Mouse (Mus musculus): ENCODE data around the gene Sgcd.

Sgcd gene

DNA sequence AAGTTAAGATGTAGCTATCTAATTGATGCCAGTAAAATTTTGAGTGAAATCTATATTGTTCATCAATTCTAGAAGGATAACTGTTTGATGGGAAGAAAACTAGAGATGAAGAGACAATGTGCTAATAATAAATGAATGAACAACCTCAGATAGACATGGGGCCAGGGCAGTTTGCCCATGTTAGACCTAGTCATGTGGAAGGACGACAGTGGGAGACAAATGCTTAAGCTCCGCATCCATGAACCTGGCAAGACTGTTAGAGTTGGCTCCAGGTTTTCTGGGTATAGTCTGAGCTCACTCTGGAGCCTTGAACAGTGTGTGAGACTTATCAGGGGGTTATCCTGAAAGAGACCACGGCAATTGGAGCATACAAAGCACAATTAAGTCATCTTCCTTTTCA is 860.4 kb downstream of the Sgcd start:
- no peak for DNase-seq

DNA sequence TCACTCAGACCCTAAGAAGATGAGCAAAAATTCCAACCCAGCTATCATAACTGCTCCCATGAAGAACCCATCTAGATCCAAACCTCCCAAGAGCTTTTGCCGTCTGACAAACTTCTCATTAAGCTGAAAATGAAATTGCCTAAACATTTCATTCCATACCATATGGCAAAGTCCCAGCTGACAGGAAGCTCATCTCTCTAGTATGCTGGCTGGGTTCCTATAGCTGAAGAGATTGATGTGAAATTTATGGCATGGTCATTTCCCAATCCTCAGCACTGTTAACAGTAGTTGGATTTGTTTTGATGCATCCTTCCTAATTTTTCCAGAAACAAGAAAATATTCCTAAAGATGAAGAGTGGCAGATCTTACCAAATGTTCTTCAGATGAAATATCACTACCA is 867.9 kb downstream of the Sgcd start:
- DNase-seq = no peak

DNA sequence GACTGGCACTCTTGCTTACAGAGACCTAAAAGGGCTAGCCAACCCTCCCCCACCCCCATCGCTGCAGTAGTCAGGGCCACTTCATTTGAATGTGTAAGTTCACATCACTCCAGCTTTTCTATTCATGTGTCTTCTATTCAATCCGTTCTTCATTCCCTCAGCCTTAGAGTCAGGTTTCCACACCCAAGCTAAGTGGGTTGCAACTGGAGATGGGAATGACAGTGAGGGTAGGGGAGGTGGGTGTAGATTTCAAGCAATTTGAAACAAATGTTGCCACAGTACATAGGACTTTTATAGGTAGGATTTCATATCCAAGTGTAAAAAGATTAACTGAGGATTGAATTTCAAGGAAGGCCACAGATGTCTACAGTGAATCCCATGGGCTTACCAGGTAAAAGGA is 870.9 kb downstream of the Sgcd start:
- no peak for DNase-seq

DNA sequence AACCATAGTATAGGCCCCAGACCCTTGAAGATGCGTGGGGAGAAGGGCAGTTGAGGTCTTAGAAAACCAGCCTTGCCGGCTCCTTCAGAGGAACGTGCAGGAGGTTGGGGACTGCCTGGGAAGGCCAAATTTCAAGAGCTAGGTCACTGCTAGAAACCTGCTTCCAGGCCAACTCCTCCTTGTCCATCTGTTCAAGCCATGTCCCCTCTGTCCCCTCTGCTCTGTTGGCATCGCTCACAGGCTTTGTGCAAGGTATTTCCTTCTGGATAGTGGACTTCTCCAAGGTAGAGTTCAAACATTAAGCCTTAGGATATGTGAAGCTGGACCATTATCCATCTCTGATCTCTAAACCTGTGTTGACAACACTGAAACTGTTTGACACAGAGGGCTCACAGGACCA is 874.4 kb downstream of the Sgcd start:
- DNase-seq = no peak

DNA sequence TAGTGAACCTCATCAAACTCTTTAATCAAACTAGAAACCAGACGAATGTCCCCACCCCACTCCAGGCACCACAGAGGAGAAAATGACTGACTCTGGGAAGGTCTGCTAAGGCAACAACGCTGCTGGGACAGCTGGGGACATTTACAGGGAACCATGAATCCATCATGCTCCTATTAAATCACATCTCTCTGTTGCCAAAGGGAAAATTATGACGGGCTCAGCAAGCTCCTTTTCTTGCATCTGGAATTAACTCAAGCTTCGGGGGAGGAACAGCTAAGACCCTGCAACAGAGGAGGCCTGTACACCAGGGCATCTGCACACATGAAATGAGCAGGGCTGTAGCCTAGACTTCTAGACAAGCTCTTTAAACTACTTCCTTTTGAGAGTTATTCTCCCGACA is 875.7 kb downstream of the Sgcd start:
- no peak for DNase-seq

DNA sequence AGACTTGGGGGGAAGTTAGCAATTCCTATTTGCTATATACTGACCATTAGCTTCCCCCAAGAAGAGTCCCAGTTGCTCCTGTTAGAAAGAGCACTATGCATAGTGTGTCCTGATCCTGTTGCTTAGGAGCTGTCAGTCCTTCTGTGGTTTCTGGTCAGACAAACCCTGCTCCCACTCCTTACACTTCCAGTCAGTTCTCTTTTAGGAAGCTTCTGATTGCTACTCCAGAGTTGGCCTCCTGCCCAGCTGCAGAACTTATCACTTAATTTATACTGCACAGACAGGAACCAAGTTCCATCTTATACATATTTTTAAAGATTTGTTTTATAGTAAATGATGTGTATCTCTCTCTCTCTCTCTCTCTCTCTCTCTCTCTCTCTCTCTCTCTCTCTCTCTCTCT is 878.5 kb downstream of the Sgcd start:
- no peak for DNase-seq

DNA sequence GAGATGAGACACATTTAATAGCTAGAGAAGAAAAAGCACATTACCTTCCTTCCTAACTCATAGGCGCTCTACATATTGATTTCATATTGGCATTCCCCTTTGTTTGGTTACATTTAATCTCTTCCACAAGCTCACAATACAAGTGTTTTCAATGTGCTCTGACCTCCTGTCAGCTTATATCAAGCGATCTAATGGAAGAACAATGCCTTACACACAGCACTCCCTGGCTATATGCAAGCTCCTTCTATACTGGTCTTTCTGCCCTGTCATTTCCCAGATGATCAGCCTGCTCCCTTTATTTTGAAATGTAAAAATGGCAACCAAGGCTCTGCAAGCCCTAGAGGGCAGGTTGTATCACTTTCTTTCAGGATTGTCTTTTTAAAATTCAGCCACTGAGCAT is 881.1 kb downstream of the Sgcd start:
- no peak for DNase-seq

DNA sequence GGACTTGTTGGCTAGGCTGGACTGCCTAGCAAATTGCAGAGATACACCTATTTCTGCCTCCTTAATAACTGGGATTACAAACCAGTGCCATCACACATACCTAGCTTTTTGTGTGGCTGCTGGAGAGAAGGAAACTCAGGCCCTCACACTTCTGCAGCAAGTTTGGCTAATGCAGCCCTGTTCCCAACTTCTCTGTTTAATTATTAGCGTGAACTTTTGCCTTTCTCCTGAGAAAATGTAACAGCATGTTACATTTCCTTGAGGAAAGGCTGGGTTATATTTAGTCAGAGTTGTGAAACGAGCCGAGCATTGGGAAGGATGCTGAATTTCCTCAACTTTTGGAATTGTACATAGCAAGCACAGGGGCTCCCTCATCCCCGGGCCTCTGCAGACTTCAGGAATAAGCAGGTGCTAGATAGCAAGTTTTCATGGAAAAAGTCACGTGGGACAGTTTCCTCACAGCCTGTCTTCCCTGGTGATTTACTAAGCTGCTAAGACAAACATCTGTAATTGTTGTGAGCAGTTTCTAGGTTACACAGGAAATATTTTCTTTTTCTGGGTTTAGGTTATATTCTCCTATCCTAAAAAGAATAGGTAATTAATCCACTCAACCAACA is 895.4 kb downstream of the Sgcd start:
- DNase-seq = no peak

DNA sequence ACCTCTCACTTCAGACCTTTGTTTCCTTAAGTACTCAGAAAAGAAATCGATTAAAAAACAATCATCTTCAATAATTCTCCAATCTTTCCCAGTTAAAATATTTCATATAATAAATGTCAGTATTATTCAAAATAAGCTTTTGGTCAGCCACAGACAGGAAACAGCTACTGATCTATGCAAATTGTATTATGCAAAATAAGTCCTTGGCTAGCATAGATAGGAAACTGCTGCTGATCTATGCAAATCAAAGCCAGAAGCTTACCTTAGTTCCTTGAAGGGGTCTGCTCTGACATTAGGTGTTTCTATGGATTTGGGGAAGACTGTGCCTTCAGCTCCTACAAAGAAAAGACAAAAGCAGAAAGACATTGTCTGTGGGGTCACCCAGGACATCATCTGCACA is 906.3 kb downstream of the Sgcd start:
- no peak for DNase-seq

DNA sequence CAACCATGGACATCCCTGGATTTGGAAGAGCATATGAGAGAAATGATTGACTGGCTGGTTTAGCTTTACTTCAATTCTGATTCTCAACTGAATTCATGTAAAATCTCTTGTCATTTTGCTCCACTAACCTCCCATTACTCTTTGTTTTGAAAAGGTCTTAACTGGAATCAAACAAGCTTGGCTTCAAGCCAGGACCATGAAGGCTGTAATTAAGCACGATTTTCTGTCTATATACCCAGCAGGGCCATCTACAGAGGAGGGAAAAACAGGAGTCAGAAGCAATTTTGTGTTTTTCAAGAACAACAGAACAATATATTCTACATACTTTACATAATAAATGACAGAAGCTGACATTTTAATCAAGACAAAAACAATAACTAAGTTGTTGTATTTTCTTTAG is 915.2 kb downstream of the Sgcd start:
- no peak for DNase-seq

DNA sequence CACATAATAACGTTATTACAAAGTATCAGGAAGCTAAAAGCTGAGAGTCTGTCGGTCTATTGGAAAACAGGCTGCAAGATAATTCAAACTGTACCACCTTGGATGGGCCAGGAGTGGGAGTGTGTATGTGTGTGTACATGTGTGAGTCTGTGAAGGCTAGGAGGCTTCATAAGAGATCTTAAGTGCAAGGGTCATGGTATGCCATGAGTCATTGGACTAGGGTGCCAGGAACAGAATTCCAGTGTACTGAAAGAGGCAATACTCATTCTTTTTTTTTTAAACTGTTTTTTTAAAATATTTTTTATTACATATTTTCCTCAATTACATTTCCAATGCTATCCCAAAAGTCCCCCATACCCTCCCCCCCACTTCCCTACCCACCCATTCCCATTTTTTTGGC is 917.6 kb downstream of the Sgcd start:
- DNase-seq = no peak

DNA sequence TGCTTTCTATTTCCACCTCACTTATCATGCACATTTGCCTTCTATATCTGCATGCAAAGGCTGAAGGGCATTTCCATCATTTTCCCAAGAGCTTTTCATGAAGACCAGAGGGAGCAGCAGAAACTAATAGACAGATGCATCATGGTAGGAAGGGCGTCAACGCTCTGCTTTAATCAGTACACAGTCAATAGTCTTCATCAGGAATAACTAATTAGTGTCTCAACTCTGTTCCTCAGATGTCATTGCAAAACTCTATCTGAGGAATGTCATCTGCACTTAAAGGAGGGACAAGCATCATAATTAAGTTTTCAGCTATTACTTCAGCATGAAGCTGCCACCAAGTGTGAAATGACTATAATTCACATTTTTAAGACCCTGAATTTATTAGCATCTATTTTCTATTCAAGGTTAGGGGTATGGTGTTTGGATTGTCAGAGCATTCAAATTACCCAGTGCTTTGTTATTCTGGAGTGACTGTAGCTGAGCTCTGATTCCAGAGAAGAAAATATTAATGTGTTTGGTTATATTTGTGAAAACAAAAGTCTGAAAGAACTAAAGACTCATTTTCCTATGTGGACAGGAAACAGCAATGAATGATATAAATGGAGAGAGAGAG is 918.9 kb downstream of the Sgcd start:
- DNase-seq = no peak

DNA sequence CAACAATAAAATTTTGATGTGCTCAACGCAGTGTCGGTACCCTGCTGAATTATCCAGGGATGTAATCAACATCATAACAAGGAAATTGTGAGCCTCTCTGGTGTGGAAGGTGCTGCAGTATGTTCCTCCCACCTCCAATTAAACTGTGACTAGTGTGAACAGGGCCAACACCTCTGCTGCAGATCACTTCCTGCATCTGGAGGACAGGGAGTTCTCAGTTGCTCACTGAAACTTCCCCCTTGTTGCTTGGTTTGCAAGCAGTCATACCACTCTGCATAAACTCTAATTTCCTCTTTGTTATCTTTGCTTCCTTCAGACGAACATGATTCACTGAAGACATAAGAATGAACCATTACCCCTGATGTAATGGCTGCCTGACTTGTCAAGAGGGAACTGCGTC is 925.1 kb downstream of the Sgcd start:
- no peak for DNase-seq

DNA sequence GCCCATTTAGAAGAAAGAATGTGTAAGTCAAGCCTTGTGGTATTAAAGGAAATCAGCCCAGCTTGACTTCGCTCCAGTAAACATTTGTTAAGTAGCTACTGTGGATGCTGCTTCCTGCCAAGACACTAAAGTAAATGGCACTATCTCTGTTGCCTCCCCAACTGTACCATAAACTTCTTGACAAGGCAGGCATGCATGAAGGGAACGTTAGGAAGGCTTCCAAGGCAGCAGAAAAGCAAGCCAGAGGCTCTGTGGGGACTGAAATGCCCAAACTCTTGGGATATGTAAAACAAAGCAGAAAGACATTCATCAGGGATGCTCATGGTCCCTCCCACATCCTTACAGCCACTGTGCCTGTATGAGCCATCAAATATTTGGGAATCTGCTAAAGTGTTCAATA is 938.4 kb downstream of the Sgcd start:
- DNase-seq = no peak

DNA sequence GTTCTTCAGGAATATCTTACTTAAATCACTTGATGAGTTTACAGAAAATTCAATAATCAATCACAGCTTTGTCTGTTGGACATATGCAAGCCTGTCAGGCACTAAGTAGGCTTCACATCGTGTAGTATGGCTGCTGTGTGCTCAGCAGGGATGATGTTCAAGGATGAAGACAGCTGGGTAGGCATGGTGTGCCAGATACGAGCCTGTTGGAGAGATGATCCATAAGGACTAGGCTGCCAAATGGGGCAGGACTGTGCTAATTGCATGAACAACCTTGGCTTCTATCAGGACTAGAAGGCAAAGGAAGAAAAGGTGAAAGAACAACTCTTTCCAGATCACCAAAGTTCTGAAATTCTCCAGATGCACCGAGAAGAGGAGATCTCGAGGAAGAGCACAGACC is 939.0 kb downstream of the Sgcd start:
- DNase-seq = no peak

DNA sequence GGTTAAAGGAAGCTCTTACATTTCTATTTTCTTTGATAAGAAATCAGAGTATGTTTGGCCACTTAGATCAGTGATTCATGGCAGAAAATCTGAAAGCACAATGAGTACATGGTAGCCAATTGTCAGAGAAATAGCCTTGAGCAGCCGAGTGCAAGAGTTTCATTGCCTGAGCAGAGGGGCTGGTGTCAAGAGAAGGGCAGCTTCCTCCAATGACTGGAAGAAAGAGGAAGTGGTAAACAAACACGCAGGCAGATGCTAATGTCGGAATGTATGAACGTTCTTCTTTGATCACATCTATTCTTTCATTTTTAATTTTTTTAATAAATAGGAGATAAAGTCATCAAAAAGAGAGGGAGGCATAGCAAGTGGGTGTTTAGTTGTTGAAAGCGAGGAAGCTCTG is 956.5 kb downstream of the Sgcd start:
- no peak for DNase-seq

DNA sequence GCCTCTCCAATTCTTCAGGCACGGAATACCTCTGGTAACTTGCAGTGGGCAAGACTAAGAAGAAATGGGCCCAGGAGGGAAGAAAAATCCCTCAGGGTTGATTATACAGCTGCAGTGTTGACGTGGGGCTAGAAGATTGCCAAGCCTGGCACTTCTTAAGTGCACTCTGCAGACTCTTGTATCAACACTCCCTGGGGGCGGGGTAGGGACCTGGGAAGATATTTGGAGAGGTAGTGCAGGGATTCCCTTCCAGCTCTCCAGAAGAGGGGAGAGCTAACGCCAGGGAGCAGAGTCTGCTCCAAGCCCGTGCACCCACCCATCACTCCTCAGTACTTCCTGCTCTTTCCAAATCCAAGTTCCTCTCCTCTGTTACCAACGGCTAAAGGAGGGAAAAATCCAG is 967.9 kb downstream of the Sgcd start:
- no peak for DNase-seq

DNA sequence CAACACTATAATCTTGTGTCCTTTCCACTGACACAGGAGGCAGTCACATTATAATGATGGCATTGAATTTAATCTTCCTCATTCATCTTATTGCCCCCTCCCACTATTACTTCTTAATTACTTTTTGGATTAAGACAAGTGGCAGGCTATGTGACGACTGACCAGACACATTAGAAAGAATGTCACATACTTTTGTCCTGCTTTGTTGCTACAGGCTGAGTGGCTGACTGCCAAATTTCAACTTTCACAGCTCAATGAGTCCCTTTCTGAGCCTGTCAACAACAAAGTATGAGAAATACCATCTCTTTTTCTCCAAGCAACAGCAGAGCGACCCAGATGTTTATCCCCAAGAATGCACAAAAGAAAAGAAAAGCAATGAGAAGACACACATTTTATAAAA is 970.6 kb downstream of the Sgcd start:
- DNase-seq = no peak

DNA sequence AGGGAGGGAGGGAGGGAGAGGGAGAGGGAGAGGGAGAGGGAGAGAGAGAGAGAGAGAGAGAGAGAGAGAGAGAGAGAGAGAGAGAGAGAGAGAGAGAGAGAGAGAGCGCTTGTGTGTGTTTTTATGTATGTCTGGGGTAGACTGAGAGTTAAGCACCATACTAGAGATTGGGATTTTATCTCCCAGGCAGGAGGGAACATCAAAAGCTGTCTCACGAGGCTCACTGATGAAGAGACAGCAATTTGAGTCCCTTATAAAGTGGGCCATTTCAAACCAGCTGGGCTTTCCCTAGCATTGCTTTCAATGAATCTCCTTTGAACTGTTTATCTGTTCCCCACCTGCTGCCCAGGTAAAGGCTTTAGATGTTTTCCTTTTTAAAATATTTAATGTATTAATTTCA is 973.1 kb downstream of the Sgcd start:
- no peak for DNase-seq

DNA sequence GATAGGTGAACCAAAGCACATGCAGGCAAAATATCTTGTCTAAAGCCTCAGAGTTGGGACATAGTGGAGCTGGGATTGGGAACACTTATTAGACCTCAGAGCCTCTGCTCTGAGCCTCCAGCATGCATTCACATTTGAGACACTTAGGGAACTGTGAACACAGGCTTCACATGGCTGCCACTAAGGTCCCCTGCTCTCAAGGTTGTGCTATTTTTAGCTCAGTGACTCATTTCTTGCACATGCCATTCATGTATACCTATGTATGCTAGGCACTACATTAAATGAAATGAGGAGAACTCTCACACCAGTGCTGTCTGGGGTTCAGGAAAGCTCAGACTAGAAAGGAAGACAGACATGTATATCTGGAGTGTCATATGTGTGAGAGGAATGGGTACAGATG is 974.5 kb downstream of the Sgcd start:
- DNase-seq = no peak

DNA sequence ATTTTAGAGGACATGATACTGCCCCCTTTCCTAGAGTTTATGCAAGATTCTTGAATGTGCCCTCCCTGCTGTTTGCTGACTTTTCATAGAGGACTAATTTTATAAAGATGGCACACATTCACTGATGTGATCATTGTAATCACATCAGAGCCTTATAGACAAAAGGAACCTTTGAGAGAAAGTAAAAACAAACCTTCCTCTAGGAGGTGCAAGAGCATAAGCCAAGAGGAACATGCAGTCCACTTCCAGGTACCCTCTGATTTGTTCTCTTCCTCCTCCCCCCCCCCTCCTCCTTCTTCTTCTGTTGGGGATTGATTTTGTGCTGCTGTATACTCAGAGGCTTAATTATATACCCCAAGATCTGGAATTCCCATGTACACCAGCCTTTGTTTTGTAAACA is 978.6 kb downstream of the Sgcd start:
- DNase-seq = no peak

DNA sequence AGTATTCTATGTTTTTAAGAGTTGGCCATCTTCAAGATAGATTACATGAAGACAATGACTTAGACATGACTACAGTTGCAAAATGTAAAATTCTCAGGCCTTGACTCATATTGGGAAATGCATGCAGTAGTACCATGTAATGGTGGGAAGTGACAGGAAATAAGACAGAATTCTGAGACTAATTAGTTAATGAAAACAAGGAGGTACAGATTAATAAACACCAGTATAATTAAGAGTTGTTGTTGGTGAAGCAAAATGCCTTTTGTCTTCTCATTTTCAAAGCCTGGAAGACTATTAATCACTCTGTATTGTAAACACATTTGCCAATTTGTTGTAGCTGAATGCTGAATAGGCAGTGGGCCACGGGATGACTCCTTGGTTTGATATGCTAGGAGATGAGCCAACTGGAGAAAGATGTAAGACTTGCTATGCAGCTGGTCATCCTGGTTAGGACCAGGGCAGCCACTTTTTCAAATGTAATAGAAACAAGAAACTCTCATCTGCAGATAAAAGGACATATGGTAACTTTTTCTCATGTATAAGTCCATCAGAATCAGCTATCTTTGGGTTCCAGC is 983.4 kb downstream of the Sgcd start:
- DNase-seq = no peak

DNA sequence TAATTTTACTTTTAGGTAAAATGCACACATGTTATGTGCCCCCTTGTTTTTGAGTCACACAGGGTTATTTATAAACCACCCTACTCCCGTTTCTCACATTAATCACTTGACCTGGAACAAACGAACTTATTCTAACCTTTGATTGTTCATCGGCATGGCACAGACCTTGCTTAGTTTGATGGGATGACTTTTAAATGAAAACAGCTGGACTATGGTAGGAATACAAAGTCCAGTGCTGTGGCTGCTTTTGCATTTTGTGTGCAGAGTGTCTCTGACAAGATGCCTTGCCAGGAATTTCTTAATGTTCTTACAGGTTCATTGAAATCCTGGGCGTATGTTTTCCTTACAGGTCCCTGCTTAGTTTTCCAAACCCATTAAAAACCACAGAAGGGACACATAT is 1049.5 kb downstream of the Sgcd start:
- DNase-seq = no peak

DNA sequence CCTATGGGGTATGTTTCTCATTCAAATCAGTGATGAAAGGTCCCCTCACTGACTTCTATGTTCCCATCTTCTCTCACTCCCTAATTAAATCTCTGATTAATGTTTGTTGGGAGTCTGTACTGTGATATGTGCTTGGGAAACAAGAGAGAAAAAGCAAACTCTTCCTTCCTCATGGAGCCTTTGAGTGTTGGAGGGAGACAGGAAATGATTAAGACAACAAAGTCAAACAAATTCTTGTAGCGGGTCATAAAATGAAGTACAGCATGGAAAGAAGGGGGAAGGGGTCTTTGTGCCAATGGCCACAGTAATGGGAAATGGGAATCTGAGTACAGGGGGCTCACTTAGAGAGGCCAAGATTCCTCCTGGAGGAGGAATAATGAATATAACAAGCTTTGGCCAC is 1063.8 kb downstream of the Sgcd start:
- no peak for DNase-seq

DNA sequence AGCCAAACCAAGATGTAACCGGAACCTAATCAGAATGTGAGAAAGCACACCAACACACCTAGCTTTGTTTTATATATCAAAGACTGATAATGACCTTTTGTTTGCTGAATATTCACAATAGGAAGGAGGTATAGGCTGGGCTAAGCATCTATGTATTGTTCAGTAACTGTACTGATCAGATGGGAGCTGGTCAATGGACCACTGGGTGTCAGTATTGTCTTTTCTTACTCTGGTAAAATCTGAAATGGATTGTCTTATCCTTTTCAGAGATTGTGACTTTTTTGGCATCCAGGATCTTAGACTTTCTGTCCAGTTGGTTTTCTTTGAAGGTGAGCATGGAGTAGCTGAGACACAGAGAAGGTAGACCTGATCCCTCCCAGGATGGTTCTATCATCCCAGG is 1068.5 kb downstream of the Sgcd start:
- no peak for DNase-seq
